Mouse (Mus musculus) inflammation-experienced regulatory T-cells, adult 6 months (primary cell): ENCODE results near the gene Ube2v1. TPM values are rescaled to one million over a fixed set of nuclear protein-coding genes. Genes with fewer than 3 reads are reported as not detected.

ENCODE experiments used
- ATAC-seq: one replicate; pipeline ENCODE4 v1.8.0; 2017
- polyA plus RNA-seq, 3 experiments: library from polyadenylated mRNA; unstranded; fragments of 100-300 nt; shearing (Covaris generic); gene quantifications; one replicate each; pipeline ENCODE4 v1.2.1; 2017

The Ube2v1 gene
- 100 to 1,000 TPM; 370 to 426 (median 380) TPM for polyA plus RNA-seq

- ATAC-seq: peak; percentile 79
These were observed at the start of gene Ube2v1 for GRCm38 (mm10) chr2:167631591-167632448. TSS of gene Ube2v1 (minus strand) at chr2:167632095.

GRCm38 (mm10) chr2:167680657-167681056, 48.8 kb upstream of the Ube2v1 start:
- ATAC-seq: peak; percentile 29

DNA sequence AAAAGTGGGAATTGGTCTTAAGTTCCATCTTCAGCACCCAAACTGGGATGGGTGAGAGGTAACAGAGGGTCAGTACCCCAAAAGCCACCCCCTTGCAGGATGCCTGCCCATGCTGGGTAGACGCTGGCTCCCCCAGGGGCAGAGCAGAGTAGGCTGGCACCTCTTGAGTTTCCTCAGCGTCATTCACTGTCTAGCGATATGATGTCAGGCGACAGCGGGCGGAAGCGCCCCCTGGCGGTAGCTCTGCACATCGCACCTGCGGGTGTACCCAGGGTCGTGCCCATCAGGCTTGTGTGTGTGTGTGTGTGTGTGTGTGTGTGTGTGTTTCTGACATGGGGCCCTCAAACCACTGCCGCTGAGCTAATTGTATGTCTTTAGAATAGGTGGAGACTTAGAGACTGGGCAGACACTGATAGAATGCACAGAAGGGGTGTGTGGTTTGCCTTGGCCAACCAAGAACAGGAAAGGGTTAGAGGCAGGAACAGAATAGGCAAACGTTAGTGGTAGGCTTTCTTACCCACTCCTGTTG, 48.1 kb upstream of the Ube2v1 start:
- ATAC-seq: peak; percentile 89

DNA sequence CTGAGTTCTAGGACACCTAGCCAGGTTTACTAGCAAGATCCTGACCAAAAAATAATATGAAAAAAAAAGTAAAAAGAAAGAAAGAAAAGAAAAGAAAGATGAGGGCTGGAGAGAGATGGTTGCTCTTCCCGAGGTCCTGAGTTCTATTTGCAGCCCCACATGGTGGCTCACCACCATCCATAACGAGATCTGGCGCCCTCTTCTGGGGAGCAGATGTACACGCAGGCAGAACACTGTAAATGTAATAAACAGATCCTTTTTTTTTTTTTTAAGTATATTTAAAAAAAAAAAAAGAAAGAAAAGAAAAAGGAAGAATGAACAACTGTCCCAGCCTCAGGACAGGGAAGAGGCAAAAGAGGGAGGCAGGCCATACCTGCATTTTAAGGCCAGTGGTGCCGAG, 46.7 kb upstream of the Ube2v1 start:
- no peak for ATAC-seq

DNA sequence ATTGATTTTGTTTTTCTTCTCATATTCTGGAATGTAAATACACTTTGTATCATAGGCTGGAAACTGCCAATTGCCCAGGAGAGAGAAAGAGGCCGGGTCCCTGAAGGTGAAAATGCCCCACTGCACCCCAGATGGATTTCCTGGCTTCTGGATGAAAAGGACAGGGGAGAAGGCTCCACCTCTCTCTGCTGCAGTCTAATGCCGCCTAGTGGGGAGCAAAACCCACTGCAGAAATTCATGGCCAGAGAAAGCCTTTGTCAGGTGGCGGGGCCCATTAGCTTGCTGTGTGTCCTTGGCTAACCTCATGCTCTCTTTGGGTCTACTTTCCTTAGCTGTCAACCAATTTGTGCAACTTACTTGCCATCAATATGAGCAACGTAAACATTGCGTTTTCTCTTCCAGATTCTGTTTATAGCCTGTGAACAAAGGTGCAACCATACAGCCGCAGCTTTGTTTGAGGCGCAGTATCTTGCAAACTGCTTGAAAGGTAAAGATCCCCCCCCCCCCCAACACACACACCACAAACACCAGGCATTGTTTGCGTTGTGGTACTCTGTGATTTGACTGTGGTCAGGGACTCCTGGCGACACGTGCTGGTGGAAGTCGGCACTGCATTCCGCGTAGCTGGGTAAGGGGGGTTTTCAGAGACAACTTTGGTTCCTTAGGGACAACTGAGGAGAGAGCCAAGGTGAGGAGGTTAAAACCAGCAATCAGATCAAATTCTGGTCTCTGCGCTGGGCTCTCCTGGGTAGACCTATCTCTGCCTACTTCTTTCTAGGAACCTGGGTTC, 43.4 kb upstream of the Ube2v1 start:
- ATAC-seq: no peak

- ATAC-seq: no peak
These were observed 40.4 kb upstream of the Ube2v1 start for GRCm38 (mm10) chr2:167672212-167672685.

- ATAC-seq: no peak
These were observed 39.3 kb upstream of the Ube2v1 start for GRCm38 (mm10) chr2:167671101-167671633.

DNA sequence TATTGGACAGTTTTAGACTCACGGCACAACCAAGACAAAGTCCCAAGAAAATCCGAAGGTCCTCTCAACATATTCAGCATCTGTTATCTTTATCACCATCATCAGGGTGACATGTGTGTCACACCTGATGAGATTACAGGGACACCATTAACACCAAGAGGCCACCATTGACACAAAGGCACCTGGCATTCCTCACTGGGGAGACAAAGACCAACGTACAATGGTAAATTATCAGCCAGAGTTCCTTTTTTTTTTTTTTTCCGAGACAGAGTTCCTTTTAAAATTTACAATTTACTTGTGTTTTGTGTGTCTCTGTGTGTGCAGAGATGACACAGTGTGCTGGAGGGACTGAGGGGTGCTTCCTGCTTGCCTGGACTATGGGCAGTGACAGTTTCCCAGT, 37.5 kb upstream of the Ube2v1 start:
- ATAC-seq: no peak

- no peak for ATAC-seq
These were observed 36.5 kb upstream of the Ube2v1 start for GRCm38 (mm10) chr2:167668426-167668825.

GRCm38 (mm10) chr2:167665972-167666713, 34.2 kb upstream of the Ube2v1 start:
- ATAC-seq: no peak

- no peak for ATAC-seq
These were observed 30.8 kb upstream of the Ube2v1 start for GRCm38 (mm10) chr2:167662713-167663112.

- peak; percentile 78 for ATAC-seq
These were observed 29.6 kb upstream of the Ube2v1 start, which contains the start of gene Gm20431 for GRCm38 (mm10) chr2:167661270-167662203. TSS of gene Gm20431 (minus strand) at chr2:167661496.

DNA sequence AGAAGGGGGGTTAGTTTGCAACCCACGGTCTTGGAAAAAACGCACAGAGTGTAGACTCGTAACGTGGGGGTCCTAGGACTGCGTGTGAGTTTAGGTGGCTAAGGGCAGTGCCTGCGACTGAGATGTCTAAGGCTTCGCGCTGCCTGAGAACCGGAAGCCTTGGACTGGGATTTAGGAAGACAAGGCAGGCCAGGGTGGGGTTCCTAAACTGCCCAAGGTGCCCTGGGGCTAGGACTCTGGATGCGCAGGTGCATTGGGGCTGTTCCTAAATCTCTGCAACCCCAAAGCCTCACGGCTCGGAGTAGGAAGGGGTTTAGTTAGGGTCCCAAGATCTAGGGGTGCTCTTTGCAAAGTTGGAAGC, 28.7 kb upstream of the Ube2v1 start:
- no peak for ATAC-seq

- ATAC-seq: no peak
These were observed 28.1 kb upstream of the Ube2v1 start for GRCm38 (mm10) chr2:167659847-167660610.

- no peak for ATAC-seq
These were observed 27.4 kb upstream of the Ube2v1 start for GRCm38 (mm10) chr2:167659177-167659846.

DNA sequence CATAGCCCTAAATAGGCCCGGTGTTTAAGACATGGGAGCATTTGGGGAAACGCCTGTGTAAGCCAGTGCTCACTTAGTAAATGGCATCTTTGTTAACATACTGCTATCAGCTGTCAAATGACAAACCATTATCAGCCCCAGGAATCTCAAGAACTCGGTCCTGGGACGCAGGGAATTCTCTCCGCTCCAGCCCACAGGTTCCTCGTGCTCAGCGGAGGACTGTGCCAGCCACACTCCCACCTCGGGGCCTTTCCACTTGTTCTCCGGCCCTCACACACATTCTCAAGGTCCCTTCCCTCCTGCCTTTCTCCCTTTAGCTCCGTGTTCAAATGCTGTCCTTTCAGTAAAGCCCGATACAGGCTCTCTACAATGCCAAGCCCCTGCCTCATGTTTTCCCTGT, 26.8 kb upstream of the Ube2v1 start:
- no peak for ATAC-seq

DNA sequence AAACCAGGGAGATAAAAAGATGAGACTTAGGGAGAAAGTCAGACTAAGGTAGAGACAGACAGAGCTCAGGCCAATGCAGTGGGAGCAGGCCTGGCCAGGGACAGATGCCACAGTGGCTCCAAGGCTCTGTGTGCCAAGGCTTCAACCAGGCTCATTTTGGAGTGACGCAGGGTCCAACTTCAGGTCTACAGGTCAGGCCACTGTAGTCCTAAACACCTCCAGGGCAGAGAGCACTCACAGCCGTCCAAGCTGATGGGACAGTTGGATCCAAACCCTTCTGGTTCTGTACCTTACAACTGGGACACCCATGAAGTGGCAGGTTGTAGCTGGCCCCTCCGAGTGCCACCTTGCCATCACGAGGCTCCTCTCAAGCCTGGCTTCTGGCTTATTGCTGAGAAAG, 26.1 kb upstream of the Ube2v1 start:
- no peak for ATAC-seq

GRCm38 (mm10) chr2:167656629-167657478, 25.0 kb upstream of the Ube2v1 start:
- peak; percentile 85 for ATAC-seq
